Mouse (Mus musculus) liver, postnatal 0 days (tissue): ENCODE data around the gene Rnft2. TPM values are rescaled to one million over a fixed set of nuclear protein-coding genes. Genes with fewer than 3 reads are reported as not detected.
A peak's percentile ranks its signal among the peaks of the same experiment; 100 is the strongest.

Experiments
- ATAC-seq: fragments of 200-750 bp; cut with Nextera tagmentation; 2 replicates; pipeline ENCODE4 v1.8.0; 2017; ENCODE audit warnings: mild to moderate bottlenecking, moderate library complexity
- DNase-seq: peaks from one replicate; pipeline ENCODE4 v3.0.0-alpha.2; 2016
- H3K27ac ChIP-seq: fragments of 300-500 bp; sonication (generic); 2 replicates; pipeline ENCODE4 v1.5.1; 2014; ENCODE audit warnings: antibody characterized with exemption, moderate library complexity, mild to moderate bottlenecking, low read depth
- H3K27me3 ChIP-seq: fragments of 300-500 bp; sonication (generic); 2 replicates; pipeline ENCODE4 v1.6.1; 2014; ENCODE audit warnings: low read length, control low read depth, mixed read lengths; ENCODE audit not compliant: insufficient read depth
- H3K36me3 ChIP-seq: fragments of 300-500 bp; sonication (generic); replicated peaks from 2 replicates; pipeline ENCODE4 v1.6.1; 2014; ENCODE audit warnings: mild to moderate bottlenecking, control low read depth, low read length, moderate library complexity, mixed read lengths; ENCODE audit not compliant: insufficient read depth
- H3K4me1 ChIP-seq: fragments of 300-500 bp; sonication (generic); 2 replicates; pipeline ENCODE4 v1.6.1; 2014; ENCODE audit warnings: antibody characterized with exemption, mild to moderate bottlenecking, control low read depth; ENCODE audit not compliant: insufficient read depth
- H3K4me2 ChIP-seq: fragments of 300-500 bp; sonication (generic); 2 replicates; pipeline ENCODE4 v1.6.1; 2014; ENCODE audit warnings: low read depth, mild to moderate bottlenecking, low read length, moderate library complexity, mixed read lengths
- H3K4me3 ChIP-seq: fragments of 300-500 bp; sonication (generic); 2 replicates; pipeline ENCODE4 v1.5.1; 2014; ENCODE audit warnings: low read depth, low read length
- H3K9ac ChIP-seq: fragments of 300-500 bp; sonication (generic); replicated peaks from 2 replicates; pipeline ENCODE4 v1.6.1; 2014; ENCODE audit warnings: mild to moderate bottlenecking, moderate library complexity
- H3K9me3 ChIP-seq: fragments of 300-500 bp; sonication (generic); 2 replicates; pipeline ENCODE4 v1.6.1; 2016; ENCODE audit warnings: mild to moderate bottlenecking, control low read depth, low read length, mixed read lengths
- CTCF ChIP-seq: sonication (generic); IDR thresholded peaks from 2 replicates; pipeline ENCODE4 v1.5.1; 2016; ENCODE audit warnings: antibody characterized with exemption, low read depth
- EP300 ChIP-seq: IDR thresholded peaks from 2 replicates; pipeline ENCODE4 v1.6.1; 2016; ENCODE audit warnings: antibody characterized with exemption, low read depth, mild to moderate bottlenecking
- WGBS: fragments of 180-500 bp; shearing (Covaris S2); extraction: QIAGEN DNeasy Blood & Tissue Kit; methylation state at CpG from one replicate; pipeline ENCODE4 v1.1.7; 2014; ENCODE audit not compliant: insufficient replicate concordance; 5-methylcytosine and 5-hydroxymethylcytosine counted together
- polyA plus RNA-seq: library from polyadenylated mRNA; unstranded; fragments of >200 nt; fragmentation: Nextera tagmentation; extraction: Ambion mirVana; gene quantifications from 2 replicates; pipeline ENCODE4 v1.2.1, GENCODE M21; 2015

Gene Rnft2
- polyA plus RNA-seq, 1 experiment from 2014 or later: not detected

DNA sequence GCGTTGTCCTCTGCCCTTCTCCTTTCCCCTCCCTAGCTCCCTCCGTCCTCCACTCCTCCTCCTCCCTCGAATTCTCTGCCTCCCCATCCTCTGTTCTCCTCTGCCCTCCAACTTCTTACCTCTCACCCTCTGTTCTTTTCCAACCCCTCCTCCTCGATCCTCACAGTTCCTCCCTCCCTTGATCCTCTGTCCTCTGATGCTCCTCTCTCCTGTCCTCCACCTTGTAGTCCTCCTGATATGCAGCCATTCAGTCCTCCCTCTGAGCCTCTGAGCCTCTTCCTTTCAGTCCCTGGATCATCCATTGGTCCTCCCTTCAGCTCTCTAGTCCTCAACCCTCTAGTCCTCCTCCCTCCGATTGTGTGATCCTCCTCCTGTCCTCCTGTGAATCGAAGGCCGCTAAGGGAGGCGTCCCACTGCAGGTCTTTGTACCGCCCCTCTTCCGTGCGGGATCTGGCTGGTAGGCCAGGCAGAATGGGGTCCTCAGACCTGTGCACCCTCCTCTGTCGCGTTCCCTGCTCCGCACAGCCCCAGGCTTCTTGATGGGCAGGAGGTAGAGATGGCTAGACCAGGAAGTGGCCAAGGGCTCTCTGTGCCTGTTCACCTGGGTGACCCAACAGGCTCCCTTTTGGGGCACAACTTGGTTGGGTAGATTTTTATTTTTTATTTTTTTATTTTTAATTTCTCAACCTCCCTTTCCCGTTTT is 841 bp upstream of the Rnft2 start:
- peak; percentile 1; the same call in 1 of the 2 replicates for ATAC-seq
- Histone ChIP-seq H3K9me3 (no peaks in the 10 kb centered on the region), H3K27me3 (no peaks in the 10 kb centered on the region), H3K27ac (peak overlapping the region; percentile 76), H3K4me2 (peak overlapping the region; percentile 99), H3K4me1 (peaks cover 21% of the 10 kb centered on the region), H3K36me3 (no peaks in the 10 kb centered on the region), H3K9ac (peak overlapping the region; percentile 78), H3K4me3 (peak overlapping the region; percentile 77)
- TF ChIP-seq CTCF (no peak), EP300 (no peak)
- 7% methylated on average over 15 of the region's 15 CpGs for WGBS
- DNase-seq: peak; percentile 23

- Histone ChIP-seq H3K36me3 (no peaks in the 10 kb centered on the region), H3K4me3 (no peak overlapping the region), H3K27ac (no peak overlapping the region), H3K9me3 (no peaks in the 10 kb centered on the region), H3K4me2 (no peak overlapping the region), H3K4me1 (peaks cover 5% of the 10 kb centered on the region; the same call in 1 of the 2 replicates), H3K27me3 (no peaks in the 10 kb centered on the region), H3K9ac (no peak overlapping the region)
- WGBS: 84% methylated on average over 12 of the region's 12 CpGs
- no peak for TF ChIP-seq CTCF
- TF ChIP-seq EP300: no peak
- DNase-seq (no peak), ATAC-seq (no peak)
Measured at GRCm38 (mm10) chr5:118239671-118240070, 5.2 kb downstream of the Rnft2 start.

DNA sequence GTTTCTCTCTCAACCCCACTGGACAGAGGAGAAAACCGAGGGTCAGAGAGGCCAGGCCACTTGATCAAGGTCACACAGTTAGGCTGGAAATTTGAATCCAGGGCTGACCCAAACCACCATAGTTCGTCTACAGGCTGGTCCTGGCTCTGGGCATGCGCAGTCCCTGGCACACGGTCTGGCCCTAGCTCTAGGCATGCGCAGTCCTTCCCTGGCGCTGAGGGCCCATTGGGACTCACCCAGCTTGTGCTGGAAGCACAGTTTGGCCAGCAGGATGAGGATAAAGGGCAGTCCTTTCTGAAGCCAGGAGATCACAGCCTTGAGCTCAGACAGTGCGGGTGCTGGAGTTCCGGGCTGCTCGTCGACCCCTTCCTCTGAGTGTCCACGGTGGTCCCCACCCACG is 8.0 kb downstream of the Rnft2 start:
- H3K9ac ChIP-seq: no peak overlapping the region
- H3K27me3 ChIP-seq: no peaks in the 10 kb centered on the region
- no peaks in the 10 kb centered on the region for H3K36me3 ChIP-seq
- no peak overlapping the region for H3K4me2 ChIP-seq
- 72% methylated on average over 12 of the region's 12 CpGs for WGBS
- TF ChIP-seq CTCF: no peak
- no peak for TF ChIP-seq EP300
- no peak overlapping the region for H3K4me3 ChIP-seq
- DNase-seq (no peak), ATAC-seq (no peak)
- H3K27ac ChIP-seq: no peak overlapping the region
- no peaks in the 10 kb centered on the region for H3K9me3 ChIP-seq
- H3K4me1 ChIP-seq: no peaks in the 10 kb centered on the region

DNA sequence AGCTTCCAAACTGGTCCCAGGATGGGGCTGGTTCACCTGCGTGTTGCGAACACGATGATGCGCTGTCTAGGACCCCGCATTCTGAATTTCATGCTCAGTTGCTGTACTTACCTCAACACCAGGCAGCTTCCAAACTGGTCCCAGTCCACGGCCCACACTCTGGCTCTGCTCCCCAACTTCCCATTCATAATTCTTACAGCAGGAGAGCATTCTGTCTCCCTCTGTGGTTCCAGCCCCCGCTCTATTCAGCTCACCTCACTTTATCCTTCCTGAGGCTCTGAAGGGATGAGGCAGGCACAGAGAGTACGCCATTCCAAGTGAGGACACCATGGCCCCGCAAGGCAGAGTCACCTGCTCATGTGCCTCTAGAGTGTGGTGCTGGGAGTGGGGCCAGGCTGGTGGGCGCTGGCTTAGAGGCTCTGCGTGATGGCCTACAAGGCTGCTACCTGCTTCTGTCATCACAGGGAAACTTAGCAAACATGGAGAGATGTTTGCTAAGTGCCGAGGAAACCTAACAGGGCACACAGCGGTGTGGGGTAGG is 14.8 kb downstream of the Rnft2 start:
- ATAC-seq (no peak), DNase-seq (no peak)
- Histone ChIP-seq H3K36me3 (no peaks in the 10 kb centered on the region), H3K4me1 (no peaks in the 10 kb centered on the region), H3K4me3 (no peak overlapping the region), H3K9ac (no peak overlapping the region), H3K9me3 (no peaks in the 10 kb centered on the region), H3K27me3 (no peaks in the 10 kb centered on the region), H3K27ac (no peak overlapping the region), H3K4me2 (no peak overlapping the region)
- WGBS: 79% methylated on average over 13 of the region's 13 CpGs
- TF ChIP-seq CTCF (no peak), EP300 (no peak)

- WGBS: 59% methylated on average over 9 of the region's 9 CpGs
Measured at GRCm38 (mm10) chr5:118223142-118223757, 21.7 kb downstream of the Rnft2 start.

GRCm38 (mm10) chr5:118217410-118217809 is 27.5 kb downstream of the Rnft2 start:
- Histone ChIP-seq H3K36me3 (no peaks in the 10 kb centered on the region), H3K4me1 (no peaks in the 10 kb centered on the region), H3K9me3 (no peaks in the 10 kb centered on the region), H3K4me3 (no peak overlapping the region), H3K9ac (no peak overlapping the region), H3K27me3 (peaks cover 6% of the 10 kb centered on the region; the same call in 1 of the 2 replicates), H3K4me2 (no peak overlapping the region), H3K27ac (no peak overlapping the region)
- no peak for ATAC-seq
- 58% methylated on average over 6 of the region's 6 CpGs for WGBS
- no peak for DNase-seq
- TF ChIP-seq CTCF (no peak), EP300 (no peak)

More at GRCm38 (mm10) chr5:118223142-118223757, 21.7 kb downstream of the Rnft2 start:
- ATAC-seq (no peak), DNase-seq (no peak)
- Histone ChIP-seq H3K36me3 (no peaks in the 10 kb centered on the region), H3K27me3 (no peaks in the 10 kb centered on the region), H3K4me2 (no peak overlapping the region), H3K4me3 (no peak overlapping the region), H3K4me1 (no peaks in the 10 kb centered on the region), H3K9ac (no peak overlapping the region), H3K9me3 (no peaks in the 10 kb centered on the region), H3K27ac (no peak overlapping the region)
- no peak for TF ChIP-seq CTCF
- TF ChIP-seq EP300: no peak
